Mouse (Mus musculus): ENCODE data around the gene Clec2g.

DNA sequence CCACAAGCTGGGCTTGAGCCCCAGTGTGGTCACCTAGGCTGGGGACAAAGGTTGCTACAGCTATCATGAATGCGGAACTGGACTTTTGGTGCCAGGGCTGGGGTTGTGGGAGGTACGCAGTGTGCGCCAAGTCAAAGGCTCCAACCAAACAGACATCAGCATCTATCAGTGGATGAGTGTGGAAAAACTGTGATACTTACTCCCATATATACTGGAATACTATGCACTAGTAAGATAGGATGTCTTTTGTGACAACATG is 39.2 kb downstream of the Clec2g start:
- TF ChIP-seq POLR2A (IDR thresholded peaks at IDR 0.05; ENCODE audit: low read depth, low read length) (no peak), CTCF (IDR thresholded peaks at IDR 0.05; ENCODE audit: extremely low read depth, insufficient read depth, insufficient read length, insufficient replicate concordance) (no peak)

Measured in spleen, adult 2 months (tissue).